Mouse (Mus musculus) erythroblast, adult 5-6 weeks (primary cell): ENCODE data around the gene Rnf180. TPM values are rescaled to one million over a fixed set of nuclear protein-coding genes. Genes with fewer than 3 reads are reported as not detected.
"Not testable (repeated sequence)": the region's sequence is repeated elsewhere in the genome, so short reads cannot be mapped to it uniquely, and the experiment has no call there.

ENCODE experiments used
- ATAC-seq: replicated peaks from 2 replicates; pipeline ENCODE4 v1.8.0; 2016; ENCODE audit warnings: moderate number of reproducible peaks, mild to moderate bottlenecking, moderate TSS enrichment, inconsistent platforms; ENCODE audit not compliant: poor library complexity, low FRiP score, severe bottlenecking
- total RNA-seq, 2 experiments: library from RNA; stranded (forward) in 1 of 2; stranded (reverse) in 1 of 2; fragments of 150-400 nt in 1 of 2; fragments of 200-764, 138-1000 nt in 1 of 2; gene quantifications; 2 replicates each; pipeline versions ENCODE4 v1.2.3 to v1.2.4; 2015 to 2017; ENCODE audit warnings: low replicate concordance in 2 of 2

The Rnf180 gene
- total RNA-seq (2015; ENCODE audit: low replicate concordance) (not detected in 2 replicates), total RNA-seq (2017; ENCODE audit: low replicate concordance) (0.42 and 2.8 TPM in 2 replicates)

- ATAC-seq: no peak
Observed at GRCm38 (mm10) chr13:105294715-105295114, at the start of gene Rnf180. Gene Rnf180 (minus strand): TSS chr13:105294815.

DNA sequence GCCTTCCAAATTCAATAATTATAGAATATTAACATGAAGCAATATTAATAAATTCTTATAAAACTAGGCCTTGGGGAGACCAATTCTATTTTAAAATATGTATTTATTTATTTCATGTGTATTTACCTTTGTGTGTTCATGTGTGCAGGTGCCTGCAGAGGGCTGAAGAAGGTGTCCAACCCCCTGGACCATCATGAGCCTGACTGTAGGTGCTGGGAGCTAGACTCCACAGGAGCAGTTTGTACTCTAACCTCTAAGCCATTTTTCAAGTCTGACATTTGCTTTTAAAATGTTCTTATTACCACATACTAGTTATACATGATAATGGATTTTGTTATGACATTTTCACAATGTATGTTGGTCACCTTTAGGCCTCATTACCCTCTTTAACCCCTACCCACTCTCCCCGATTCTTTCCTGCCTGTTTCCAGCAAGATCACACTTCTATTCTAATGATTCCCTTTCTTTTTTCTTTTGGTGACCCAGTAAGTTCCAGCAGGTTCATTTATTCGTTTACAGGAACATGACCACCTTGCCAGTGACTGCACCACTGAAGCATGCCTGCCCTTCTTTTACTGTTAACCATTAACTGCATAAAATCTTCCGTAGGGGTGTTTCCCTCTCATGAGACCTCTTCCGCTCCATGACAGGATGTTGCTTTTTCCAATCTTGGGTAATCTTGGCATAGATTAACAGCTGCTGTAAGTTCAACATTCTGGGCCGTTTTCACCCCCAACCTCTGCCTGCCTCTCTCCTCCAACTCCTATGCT lies 36.8 kb upstream of the Rnf180 start:
- ATAC-seq: no peak

GRCm38 (mm10) chr13:105326946-105327345 lies 32.3 kb upstream of the Rnf180 start:
- ATAC-seq: no peak

- no peak for ATAC-seq
Observed at GRCm38 (mm10) chr13:105316926-105317325, 22.3 kb upstream of the Rnf180 start.

DNA sequence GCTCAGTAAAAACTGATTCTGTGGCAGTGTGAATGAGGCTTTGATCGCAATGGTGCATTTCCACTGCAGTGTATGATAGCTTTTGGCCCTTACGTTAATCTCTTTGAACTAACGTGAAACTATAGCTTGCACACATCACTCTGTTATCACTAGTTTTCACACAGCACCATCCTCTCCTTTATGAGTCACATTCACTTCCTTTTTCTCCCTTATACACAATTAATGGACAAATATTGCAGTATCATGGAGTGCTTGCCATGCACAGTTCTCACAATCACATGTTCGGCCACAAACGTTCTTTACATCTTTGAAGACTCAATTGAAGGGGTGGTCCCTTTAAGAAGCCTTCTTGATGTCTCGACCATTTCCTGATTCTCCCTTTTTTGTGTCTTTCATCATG lies 21.4 kb upstream of the Rnf180 start:
- no peak for ATAC-seq

GRCm38 (mm10) chr13:105312763-105313162 lies 18.1 kb upstream of the Rnf180 start:
- no peak for ATAC-seq

DNA sequence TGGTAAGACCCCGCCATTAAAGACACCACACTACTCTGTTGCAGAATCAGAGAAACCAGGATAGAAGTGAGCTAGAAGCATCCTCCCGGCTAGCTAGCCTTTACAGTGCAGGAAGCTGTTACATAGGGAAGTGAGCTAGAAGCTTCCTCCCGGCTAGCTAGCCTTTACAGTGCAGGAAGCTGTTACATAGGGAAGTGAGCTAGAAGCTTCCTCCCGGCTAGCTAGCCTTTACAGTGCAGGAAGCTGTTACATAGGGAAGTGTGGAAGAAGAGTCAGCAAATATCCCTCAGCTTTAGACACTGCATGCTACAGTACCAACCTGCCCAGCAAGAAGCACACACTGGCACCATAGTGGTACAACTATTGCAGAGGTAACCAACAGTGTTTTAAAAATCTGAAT lies 15.9 kb upstream of the Rnf180 start:
- ATAC-seq: not testable (repeated sequence)

GRCm38 (mm10) chr13:105305513-105305912 lies 10.9 kb upstream of the Rnf180 start:
- no peak for ATAC-seq

GRCm38 (mm10) chr13:105304054-105304453 lies 9.4 kb upstream of the Rnf180 start:
- ATAC-seq: no peak

- no peak for ATAC-seq
Observed at GRCm38 (mm10) chr13:105300009-105300346, 5.4 kb upstream of the Rnf180 start.

- ATAC-seq: no peak
Observed at GRCm38 (mm10) chr13:105299162-105300008, 4.8 kb upstream of the Rnf180 start.

- no peak for ATAC-seq
Observed at GRCm38 (mm10) chr13:105293781-105294667, 591 bp downstream of the Rnf180 start.

DNA sequence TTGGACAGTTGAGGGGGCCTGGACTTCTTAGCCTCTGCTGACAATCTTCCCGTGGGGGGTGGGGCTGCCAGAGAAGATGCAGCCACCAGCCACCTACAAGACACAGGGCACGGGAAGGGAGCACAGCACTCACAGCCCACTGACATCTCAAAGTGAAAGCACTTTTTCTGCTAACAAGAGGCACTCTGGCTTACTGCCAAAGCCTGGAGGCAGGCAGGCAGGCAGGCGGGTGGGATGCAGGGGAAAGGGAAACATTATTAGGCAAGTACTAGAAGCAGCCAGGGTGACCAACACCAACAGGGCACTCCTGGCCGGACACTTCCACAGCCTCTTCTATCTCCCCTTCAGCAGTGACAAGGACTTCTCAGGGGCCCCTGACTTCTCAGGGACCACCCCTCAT lies 2.8 kb downstream of the Rnf180 start:
- no peak for ATAC-seq

GRCm38 (mm10) chr13:105290594-105290993 lies 4.0 kb downstream of the Rnf180 start:
- no peak for ATAC-seq

GRCm38 (mm10) chr13:105290021-105290420 lies 4.6 kb downstream of the Rnf180 start:
- ATAC-seq: no peak

DNA sequence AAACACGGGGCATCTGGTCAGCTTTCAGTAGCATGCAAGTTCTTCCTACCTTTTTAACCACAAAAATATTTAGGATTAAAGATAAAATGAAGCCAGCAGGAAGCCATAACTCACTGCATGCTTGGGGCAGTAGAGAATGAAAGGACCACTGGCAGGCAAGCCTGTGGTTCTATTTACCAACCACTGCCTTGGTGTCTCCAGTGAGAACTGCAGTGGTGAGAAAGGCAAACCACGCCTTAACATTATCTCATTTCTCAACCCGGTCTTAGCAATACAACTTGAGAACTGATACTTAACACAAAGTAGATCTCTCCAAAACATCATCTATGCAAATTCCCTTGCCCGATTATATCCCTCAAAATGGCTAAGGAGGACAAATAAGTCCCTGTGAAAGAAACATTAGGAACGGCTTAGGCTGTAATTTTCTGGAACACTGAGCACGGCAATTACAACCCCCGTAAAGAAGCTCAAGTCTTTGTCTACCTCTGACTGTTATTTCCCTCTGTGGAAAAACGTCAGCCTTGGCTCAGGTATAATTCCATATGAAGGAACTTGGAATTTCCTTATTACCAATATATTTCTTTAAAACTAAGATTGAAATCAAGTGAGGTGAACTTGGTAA lies 15.1 kb downstream of the Rnf180 start:
- ATAC-seq: no peak

DNA sequence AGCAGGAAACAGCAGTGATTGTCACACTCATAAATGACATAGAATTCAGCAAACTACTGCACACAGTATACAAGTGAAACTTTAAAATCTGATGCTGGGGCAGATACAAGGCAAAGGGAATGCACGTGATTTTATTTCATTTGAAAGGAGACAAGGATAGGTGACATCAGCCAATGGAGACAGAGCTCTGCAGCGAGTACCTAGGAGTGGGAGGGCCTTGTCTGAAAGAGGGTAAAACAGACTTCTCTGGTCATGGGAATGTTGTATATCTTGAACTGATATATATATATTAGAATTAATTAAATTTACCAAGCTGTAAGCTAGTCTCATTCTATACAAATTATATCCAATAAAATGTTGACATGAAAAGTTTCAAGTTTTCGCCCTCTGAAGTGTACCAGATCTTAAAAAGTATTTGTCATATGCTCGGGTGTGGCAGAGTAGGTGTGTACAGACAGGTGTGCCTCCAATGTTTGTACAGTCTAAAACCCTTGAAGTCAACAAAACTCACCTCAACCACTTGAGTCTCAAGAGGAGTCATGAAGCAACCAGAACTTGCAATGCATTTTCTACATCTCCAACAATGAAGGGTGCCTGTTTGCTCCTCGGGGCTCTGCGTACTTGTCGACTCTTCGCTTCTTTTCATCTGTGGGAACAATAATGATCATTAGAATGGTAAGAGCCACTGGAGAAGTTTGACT lies 24.1 kb downstream of the Rnf180 start:
- ATAC-seq: no peak

GRCm38 (mm10) chr13:105267464-105267863 lies 27.2 kb downstream of the Rnf180 start:
- ATAC-seq: no peak

DNA sequence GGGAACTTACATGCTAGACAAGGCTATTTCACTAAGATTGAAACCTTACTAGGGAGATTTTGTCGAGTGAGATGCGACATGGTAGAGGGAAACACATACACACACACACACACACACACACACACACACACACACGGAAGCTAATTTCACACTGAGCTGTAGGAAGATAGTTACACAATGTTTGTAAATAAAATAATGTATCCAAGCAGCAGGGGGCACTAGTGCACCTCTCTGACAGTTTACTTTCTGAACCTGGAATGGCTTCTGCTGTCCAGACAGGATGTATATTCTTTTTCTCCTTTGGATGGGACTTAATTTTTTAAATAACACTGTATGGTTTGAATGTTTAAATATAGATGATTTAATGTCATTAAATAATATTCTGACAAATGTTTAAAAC lies 27.9 kb downstream of the Rnf180 start:
- ATAC-seq: no peak
